9 mouse cellular contexts compared by ENCODE assay signal in the genomic region with DNA sequence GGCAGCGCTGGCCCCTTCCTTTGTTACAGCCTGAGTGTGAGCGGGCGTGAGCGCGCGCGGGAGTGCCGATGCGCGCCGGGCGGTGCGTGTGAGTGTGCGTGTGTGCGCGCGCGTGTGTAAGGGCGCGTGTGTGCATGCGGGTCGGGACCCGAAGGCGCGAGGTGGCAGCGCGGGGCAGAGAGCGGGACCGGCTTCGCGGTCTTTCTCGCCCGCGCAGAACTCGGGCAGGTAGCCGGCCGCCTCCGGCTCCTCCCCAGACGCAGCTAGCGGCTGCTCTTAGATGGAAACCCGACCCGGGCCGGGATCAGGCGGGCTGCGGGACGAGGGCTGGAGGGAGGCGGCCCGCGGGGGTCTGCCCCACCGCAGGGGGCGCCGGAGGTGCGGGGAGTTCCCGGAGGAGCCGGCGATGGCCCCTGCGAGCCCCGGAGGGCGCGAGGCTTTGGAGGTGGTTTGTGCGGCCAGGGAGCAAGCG. TPM values are rescaled to one million over a fixed set of nuclear protein-coding genes. Genes with fewer than 3 reads are reported as not detected.
DNase-seq lines count a peak whose midpoint lies in the region; ATAC-seq and TF ChIP-seq lines count a peak whose summit lies in the region.
"Had no signal": no experiment of that assay in that cellular context is flagged by ENCODE, and none has a peak within 500 bp of the region (broad histone marks: within the 10 kb centered on the region; RNA-seq: fewer than 3 reads in every experiment).

No protein-coding gene starts in this region.

- peaks cover 21% of the 10 kb centered on the region for H3K4me1 ChIP-seq in heart, embryonic 11.5 days (ENCODE audit: control insufficient read depth, insufficient read depth, low read length)
- H3K4me1 ChIP-seq in intestine, postnatal 0 days (replicated peaks; ENCODE audit: control insufficient read depth, insufficient read depth, low read length) = no peaks in the 10 kb centered on the region
- peaks cover 35% of the 10 kb centered on the region for H3K4me1 ChIP-seq in neural tube, embryonic 14.5 days (ENCODE audit: control insufficient read depth, insufficient read depth, low read length)

- intact Hi-C loops in heart, postnatal 36 days (cut with DNase I) = no loop called here

- no peak for TF ChIP-seq CTCF in intestine, postnatal 0 days (IDR thresholded peaks at IDR 0.05; ENCODE audit: low read depth)

- no peak overlapping the region for H3K27ac ChIP-seq in heart, embryonic 11.5 days (ENCODE audit: low read depth, low read length)
- no peak overlapping the region for H3K27ac ChIP-seq in intestine, postnatal 0 days (ENCODE audit: low read depth, low read length)
- peak overlapping the region; percentile 99 for H3K27ac ChIP-seq in neural tube, embryonic 14.5 days (ENCODE audit: low read depth, low read length)

- peaks cover 72% of the 10 kb centered on the region for H3K27me3 ChIP-seq in heart, embryonic 11.5 days (ENCODE audit: control insufficient read depth, insufficient read depth, low read length)
- peaks cover 72% of the 10 kb centered on the region for H3K27me3 ChIP-seq in intestine, postnatal 0 days (replicated peaks; ENCODE audit: control insufficient read depth, insufficient read depth, low read length)
- H3K27me3 ChIP-seq in neural tube, embryonic 14.5 days (ENCODE audit: control insufficient read depth, insufficient read depth, low read length) = no peaks in the 10 kb centered on the region

- ATAC-seq in heart, embryonic 11.5 days (replicated peaks; ENCODE audit: insufficient number of reproducible peaks, low FRiP score, low TSS enrichment) = 0 out of 2 replicates have a peak, but pooled peaks have one; percentile 17
- ATAC-seq in intestine, postnatal 0 days = no peak
- peak; percentile 36 for ATAC-seq in neural tube, embryonic 14.5 days (ENCODE audit: low read depth)

- WGBS in heart, embryonic 11.5 days (ENCODE audit: insufficient replicate concordance) = under 1% methylated on average over 48 of the region's 62 CpGs
- WGBS in intestine, postnatal 0 days = under 1% methylated on average over 38 of the region's 62 CpGs
- WGBS in neural tube, embryonic 14.5 days = under 1% methylated on average over 45 of the region's 62 CpGs

- peak overlapping the region; percentile 93 for H3K4me2 ChIP-seq in heart, embryonic 11.5 days
- H3K4me2 ChIP-seq in intestine, postnatal 0 days (replicated peaks; ENCODE audit: low read depth) = peak overlapping the region; percentile 92
- H3K4me2 ChIP-seq in neural tube, embryonic 14.5 days (ENCODE audit: low read depth, low read length) = peak overlapping the region; percentile 68

- H3K36me3 ChIP-seq in heart, embryonic 11.5 days (ENCODE audit: control insufficient read depth, insufficient read depth, low read length) = no peaks in the 10 kb centered on the region
- no peaks in the 10 kb centered on the region for H3K36me3 ChIP-seq in intestine, postnatal 0 days (ENCODE audit: control insufficient read depth, insufficient read depth)
- no peaks in the 10 kb centered on the region for H3K36me3 ChIP-seq in neural tube, embryonic 14.5 days (ENCODE audit: control insufficient read depth, insufficient read depth, low read length)

- no peaks in the 10 kb centered on the region for H3K9me3 ChIP-seq in heart, embryonic 11.5 days (replicated peaks; ENCODE audit: control insufficient read depth, low read length)
- H3K9me3 ChIP-seq in intestine, postnatal 0 days (ENCODE audit: control insufficient read depth) = no peaks in the 10 kb centered on the region
- H3K9me3 ChIP-seq in neural tube, embryonic 14.5 days (ENCODE audit: control insufficient read depth, low read length) = no peaks in the 10 kb centered on the region

- peak overlapping the region; percentile 63 for H3K4me3 ChIP-seq in heart, embryonic 11.5 days (ENCODE audit: low read depth, low read length)
- H3K4me3 ChIP-seq in intestine, postnatal 0 days (ENCODE audit: low read depth, low read length) = peak overlapping the region; percentile 54
- peak overlapping the region; percentile 94 for H3K4me3 ChIP-seq in neural tube, embryonic 14.5 days (ENCODE audit: low read depth, low read length)

- H3K9ac ChIP-seq in heart, embryonic 11.5 days (ENCODE audit: low read depth, low read length) = peak overlapping the region; percentile 59; the same call in 1 of the 2 replicates
- H3K9ac ChIP-seq in intestine, postnatal 0 days (ENCODE audit: low read depth, low read length) = 0 out of 2 replicates have a peak overlapping the region, but pooled peaks have one; percentile 7
- peak overlapping the region; percentile 99 for H3K9ac ChIP-seq in neural tube, embryonic 14.5 days (replicated peaks; ENCODE audit: low read depth, low read length)

- DNase-seq in heart, postnatal 36 days = no peak
- peak; percentile 38 for DNase-seq in thymus, postnatal 4 days
- no peak for DNase-seq in thymus, adult 18-20 months
- no peak for DNase-seq in urinary bladder, postnatal 25 days (ENCODE audit: low spot score)
- no peak for DNase-seq in spleen, postnatal 4 days (ENCODE audit: low spot score in 2 of 2)

RNA-seq across cellular contexts. Expression of gene Lemd1, which starts 0.6 kb away (rescaled TPM):
- polyA plus RNA-seq in heart, embryonic 11.5 days (2014; fragmentation: Nextera tagmentation; extraction: Ambion mirVana) = not detected in 2 replicates
- not detected for total RNA-seq in heart, postnatal 36 days (2021)
- 0.08 TPM in 1 of 2 replicates, not detected in the other for polyA plus RNA-seq in intestine, postnatal 0 days (2015; fragmentation: Nextera tagmentation; extraction: Ambion mirVana)
- 21.0 and 25.3 TPM in 2 replicates for polyA plus RNA-seq in neural tube, embryonic 14.5 days (2014; fragmentation: Nextera tagmentation; extraction: Ambion mirVana)
- total RNA-seq: hematopoietic stem cell, adult 5-6 weeks had no signal

RNA-seq across cellular contexts. Expression of gene AC124108.1, which starts 0.6 kb away (rescaled TPM):
- polyA plus RNA-seq in heart, embryonic 11.5 days (2014; fragmentation: Nextera tagmentation; extraction: Ambion mirVana) = 0.03 TPM in 1 of 2 replicates, not detected in the other
- total RNA-seq in heart, postnatal 36 days (2021) = not detected
- not detected in 2 replicates for polyA plus RNA-seq in intestine, postnatal 0 days (2015; fragmentation: Nextera tagmentation; extraction: Ambion mirVana)
- 3.6 and 3.8 TPM in 2 replicates for polyA plus RNA-seq in neural tube, embryonic 14.5 days (2014; fragmentation: Nextera tagmentation; extraction: Ambion mirVana)
- total RNA-seq: hematopoietic stem cell, adult 5-6 weeks had no signal

RNA-seq across cellular contexts. Expression of gene Gm10188, which starts 38.9 kb away (rescaled TPM):
- not detected in 2 replicates for polyA plus RNA-seq in heart, embryonic 11.5 days (2014; fragmentation: Nextera tagmentation; extraction: Ambion mirVana)
- total RNA-seq in heart, postnatal 36 days (2021) = not detected
- polyA plus RNA-seq in intestine, postnatal 0 days (2015; fragmentation: Nextera tagmentation; extraction: Ambion mirVana) = not detected in 2 replicates
- polyA plus RNA-seq in neural tube, embryonic 14.5 days (2014; fragmentation: Nextera tagmentation; extraction: Ambion mirVana) = 0.74 and 0.76 TPM in 2 replicates
- total RNA-seq: hematopoietic stem cell, adult 5-6 weeks had no signal

RNA-seq across cellular contexts. Expression of gene Cdk18, which starts 51.2 kb away (rescaled TPM):
- 4.2 and 4.4 TPM in 2 replicates for polyA plus RNA-seq in heart, embryonic 11.5 days (2014; fragmentation: Nextera tagmentation; extraction: Ambion mirVana)
- total RNA-seq in heart, postnatal 36 days (2021) = 10 to 100 TPM; 16.5 to 17.9 TPM
- 33.7 and 39.3 TPM in 2 replicates for polyA plus RNA-seq in intestine, postnatal 0 days (2015; fragmentation: Nextera tagmentation; extraction: Ambion mirVana)
- 0.36 and 0.42 TPM in 2 replicates for polyA plus RNA-seq in neural tube, embryonic 14.5 days (2014; fragmentation: Nextera tagmentation; extraction: Ambion mirVana)

Comparison
In these comparisons a context has a peak if more than half of its experiments do, and no peak if none do; other contexts are left out.
1. H3K9ac ChIP-seq: peak in every context shown above with its lines; median percentile 99 in neural tube, embryonic 14.5 days; 59 in heart, embryonic 11.5 days; 7 in intestine, postnatal 0 days.
2. RNA of gene Lemd1, which starts 0.6 kb away (polyA plus RNA-seq): 21.0 to 25.3 TPM in neural tube, embryonic 14.5 days; not detected in heart, embryonic 11.5 days and 0.08 TPM in intestine, postnatal 0 days; every median in the first group is over 10 times any median in the second.
3. Peak in every context shown above with its lines, with median percentiles within 50 percentile points of each other: H3K4me2 ChIP-seq and H3K4me3 ChIP-seq.